8 mouse cellular contexts compared by ENCODE assay signal in genomic region chr17:71782242-71782698, GRCm38 (mm10). TPM values are rescaled to one million over a fixed set of nuclear protein-coding genes. Genes with fewer than 3 reads are reported as not detected.
A peak's percentile ranks its signal among the peaks of the same experiment; 100 is the strongest.
DNase-seq lines count a peak whose midpoint lies in the region; ATAC-seq and TF ChIP-seq lines count a peak whose summit lies in the region.
"Had no signal": no experiment of that assay in that cellular context is flagged by ENCODE, and none has a peak within 500 bp of the region (broad histone marks: within the 10 kb centered on the region; RNA-seq: fewer than 3 reads in every experiment).

No protein-coding gene starts in this region.

- no peak for TF ChIP-seq CTCF in olfactory bulb, adult 2 months (IDR thresholded peaks at IDR 0.05; ENCODE audit: insufficient read depth, low read depth, low read length)

- H3K4me2 ChIP-seq in liver, embryonic 11.5 days: peak overlapping the region; percentile 61
- H3K4me2 ChIP-seq in heart, embryonic 15.5 days: peak overlapping the region; percentile 76
- H3K4me2 ChIP-seq in limb, embryonic 11.5 days (ENCODE audit: low read depth, severe bottlenecking): peak overlapping the region; percentile 95

- H3K27ac ChIP-seq in liver, embryonic 11.5 days (ENCODE audit: low read depth, low read length): no peak overlapping the region
- H3K27ac ChIP-seq in embryonic facial prominence, embryonic 10.5 days (replicated peaks): peak overlapping the region; percentile 84
- H3K27ac ChIP-seq in heart, embryonic 15.5 days: peak overlapping the region; percentile 82
- H3K27ac ChIP-seq in limb, embryonic 11.5 days (replicated peaks; ENCODE audit: low read depth, low read length): no peak overlapping the region
- peak overlapping the region; percentile 80 for H3K27ac ChIP-seq in olfactory bulb, adult 2 months (ENCODE audit: insufficient read depth, low read depth, low read length)

- H3K4me1 ChIP-seq in liver, embryonic 11.5 days (replicated peaks; ENCODE audit: control insufficient read depth, insufficient read depth, low read length): no peaks in the 10 kb centered on the region
- H3K4me1 ChIP-seq in embryonic facial prominence, embryonic 10.5 days: peaks cover 18% of the 10 kb centered on the region
- peaks cover 18% of the 10 kb centered on the region for H3K4me1 ChIP-seq in heart, embryonic 15.5 days (replicated peaks)
- H3K4me1 ChIP-seq in limb, embryonic 11.5 days (ENCODE audit: control insufficient read depth, insufficient read depth, low read length): 0 out of 2 replicates have a peak, but pooled peaks cover 3% of the 10 kb centered on the region
- H3K4me1 ChIP-seq in olfactory bulb, adult 2 months (ENCODE audit: control insufficient read depth, insufficient read depth, low read length): no peaks in the 10 kb centered on the region

- peaks cover 32% of the 10 kb centered on the region for H3K27me3 ChIP-seq in liver, embryonic 11.5 days (replicated peaks; ENCODE audit: control insufficient read depth, insufficient read depth, low read length)
- H3K27me3 ChIP-seq in embryonic facial prominence, embryonic 10.5 days (replicated peaks; ENCODE audit: low read depth, poor library complexity, severe bottlenecking): peaks cover 29% of the 10 kb centered on the region
- 0 out of 2 replicates have a peak, but pooled peaks cover 3% of the 10 kb centered on the region for H3K27me3 ChIP-seq in heart, embryonic 15.5 days
- peaks cover 5% of the 10 kb centered on the region; the same call in 1 of the 2 replicates for H3K27me3 ChIP-seq in limb, embryonic 11.5 days (ENCODE audit: control insufficient read depth, insufficient read depth, low read length)

- peak overlapping the region; percentile 57 for H3K4me3 ChIP-seq in liver, embryonic 11.5 days (ENCODE audit: low read depth, low read length)
- H3K4me3 ChIP-seq in embryonic facial prominence, embryonic 10.5 days: peak overlapping the region; percentile 88
- H3K4me3 ChIP-seq in heart, embryonic 15.5 days: peak overlapping the region; percentile 79
- H3K4me3 ChIP-seq in limb, embryonic 11.5 days (ENCODE audit: low read depth, low read length): peak overlapping the region; percentile 55
- peak overlapping the region; percentile 80 for H3K4me3 ChIP-seq in olfactory bulb, adult 2 months (ENCODE audit: insufficient read depth, low read depth, low read length)

- no peaks in the 10 kb centered on the region for H3K36me3 ChIP-seq in liver, embryonic 11.5 days (ENCODE audit: control insufficient read depth, insufficient read depth, low read length)
- no peaks in the 10 kb centered on the region for H3K36me3 ChIP-seq in embryonic facial prominence, embryonic 10.5 days (replicated peaks)
- no peaks in the 10 kb centered on the region for H3K36me3 ChIP-seq in heart, embryonic 15.5 days
- H3K36me3 ChIP-seq in limb, embryonic 11.5 days (ENCODE audit: control insufficient read depth, insufficient read depth, low read length): no peaks in the 10 kb centered on the region

- peak; percentile 44 for DNase-seq in liver, embryonic 11.5 days (ENCODE audit: low spot score)
- DNase-seq in liver: no peak
- DNase-seq in embryonic facial prominence, embryonic 10.5 days (ENCODE audit: low spot score): no peak
- DNase-seq in limb, embryonic 11.5 days (ENCODE audit: low spot score): no peak

- H3K9ac ChIP-seq in liver, embryonic 11.5 days (ENCODE audit: low read depth, low read length): peak overlapping the region; percentile 5; the same call in 1 of the 2 replicates
- peak overlapping the region; percentile 89 for H3K9ac ChIP-seq in heart, embryonic 15.5 days
- H3K9ac ChIP-seq in limb, embryonic 11.5 days (ENCODE audit: low read length): peak overlapping the region; percentile 76

- under 1% methylated on average over 28 of the region's 29 CpGs for WGBS in liver, embryonic 11.5 days
- WGBS in embryonic facial prominence, embryonic 10.5 days: under 1% methylated on average over 29 of the region's 29 CpGs
- 0% methylated on average over 29 of the region's 29 CpGs for WGBS in heart, embryonic 15.5 days
- WGBS in limb, embryonic 11.5 days: under 1% methylated on average over 18 of the region's 29 CpGs
- 3% methylated on average over 23 of the region's 29 CpGs for WGBS in olfactory bulb, adult 2 months

- peak; percentile 42; the same call in 1 of the 2 replicates for TF ChIP-seq POLR2A in olfactory bulb, adult 2 months (IDR thresholded peaks at IDR 0.05; ENCODE audit: insufficient read depth, low read depth, low read length)

- H3K9me3 ChIP-seq in liver, embryonic 11.5 days (ENCODE audit: control insufficient read depth, low read length): peaks cover 3% of the 10 kb centered on the region; the same call in 1 of the 2 replicates
- H3K9me3 ChIP-seq in embryonic facial prominence, embryonic 10.5 days: peaks cover 6% of the 10 kb centered on the region; the same call in 1 of the 2 replicates
- H3K9me3 ChIP-seq in heart, embryonic 15.5 days (replicated peaks): 0 out of 2 replicates have a peak, but pooled peaks cover 3% of the 10 kb centered on the region
- peaks cover 4% of the 10 kb centered on the region; the same call in 1 of the 2 replicates for H3K9me3 ChIP-seq in limb, embryonic 11.5 days (ENCODE audit: control insufficient read depth, low read length)

- ATAC-seq in liver, embryonic 11.5 days (replicated peaks; ENCODE audit: low FRiP score): no peak
- ATAC-seq in heart, embryonic 15.5 days (replicated peaks; ENCODE audit: insufficient number of reproducible peaks, insufficient read depth, low FRiP score, low read depth): peak; percentile 78
- ATAC-seq in limb, embryonic 11.5 days (ENCODE audit: insufficient number of reproducible peaks, low FRiP score, low TSS enrichment, low read depth): peak; percentile 76
- ATAC-seq in megakaryocyte, adult 5-6 weeks (ENCODE audit: poor library complexity, severe bottlenecking): no peak

RNA-seq across cellular contexts. Expression of gene Clip4, which starts 14.0 kb away (rescaled TPM):
- polyA plus RNA-seq in liver, embryonic 11.5 days (2014; fragmentation: Nextera tagmentation; extraction: Ambion mirVana): 1.2 and 1.3 TPM in 2 replicates
- 3.5 and 3.8 TPM in 2 replicates for polyA plus RNA-seq in embryonic facial prominence, embryonic 10.5 days (2016; fragmentation: Nextera tagmentation; extraction: Ambion mirVana)
- polyA plus RNA-seq in heart, embryonic 15.5 days (2015; fragmentation: Nextera tagmentation; extraction: Ambion mirVana): 35.4 and 37.7 TPM in 2 replicates
- polyA plus RNA-seq in limb, embryonic 11.5 days (2014; fragmentation: Nextera tagmentation; extraction: Ambion mirVana): 2.7 and 4.6 TPM in 2 replicates
- polyA plus RNA-seq in olfactory bulb, adult 2 months (2012; ENCODE audit: insufficient read depth, insufficient read length, low replicate concordance, missing spikeins): 371 TPM in 1 of 2 replicates, not detected in the other
- 0.45 TPM in 1 of 2 replicates, not detected in the other for total RNA-seq in megakaryocyte, adult 5-6 weeks (2015)
- not detected in 2 replicates for total RNA-seq in megakaryocyte, adult 5-6 weeks (2017)

RNA-seq across cellular contexts. Expression of gene Pcare, which starts 29.6 kb away (rescaled TPM):
- 0.04 TPM in 1 of 2 replicates, not detected in the other for polyA plus RNA-seq in liver, embryonic 11.5 days (2014; fragmentation: Nextera tagmentation; extraction: Ambion mirVana)
- not detected in 2 replicates for polyA plus RNA-seq in embryonic facial prominence, embryonic 10.5 days (2016; fragmentation: Nextera tagmentation; extraction: Ambion mirVana)
- polyA plus RNA-seq in heart, embryonic 15.5 days (2015; fragmentation: Nextera tagmentation; extraction: Ambion mirVana): 0.03 TPM in 1 of 2 replicates, not detected in the other
- not detected in 2 replicates for polyA plus RNA-seq in limb, embryonic 11.5 days (2014; fragmentation: Nextera tagmentation; extraction: Ambion mirVana)
- not detected in 2 replicates for polyA plus RNA-seq in olfactory bulb, adult 2 months (2012; ENCODE audit: insufficient read depth, insufficient read length, low replicate concordance, missing spikeins)
- total RNA-seq in megakaryocyte, adult 5-6 weeks (2015): not detected in 2 replicates
- not detected in 2 replicates for total RNA-seq in megakaryocyte, adult 5-6 weeks (2017)
- polyA plus RNA-seq: large intestine, adult 2 months had no signal

Comparison
In these comparisons a context has a peak if more than half of its experiments do, and no peak if none do; other contexts are left out.
1. ATAC-seq: peak in heart, embryonic 15.5 days (single experiment) and limb, embryonic 11.5 days (single experiment); none in liver, embryonic 11.5 days (single experiment) and megakaryocyte, adult 5-6 weeks (single experiment).
2. H3K27ac ChIP-seq: peak in embryonic facial prominence, embryonic 10.5 days (single experiment), heart, embryonic 15.5 days (single experiment) and olfactory bulb, adult 2 months (single experiment); none in liver, embryonic 11.5 days (single experiment) and limb, embryonic 11.5 days (single experiment).
3. H3K9ac ChIP-seq: peak in every context shown above with its lines; median percentile 89 in heart, embryonic 15.5 days; 76 in limb, embryonic 11.5 days; 5 in liver, embryonic 11.5 days.
4. Peak in every context shown above with its lines, with median percentiles within 50 percentile points of each other: H3K4me2 ChIP-seq and H3K4me3 ChIP-seq.